Comparison of ENCODE assay signal across 13 mouse cellular contexts in genomic region chr9:101945814-101946213, GRCm38 (mm10).
"Had no signal": no experiment of that assay in that cellular context is flagged by ENCODE, and none has a peak within 500 bp of the region (broad histone marks: within the 10 kb centered on the region; RNA-seq: fewer than 3 reads in every experiment).

No protein-coding gene starts in this region.

- H3K27me3 ChIP-seq: lung, embryonic 15.5 days; neural tube, embryonic 15.5 days had no signal

- H3K4me1 ChIP-seq: lung, embryonic 15.5 days had no signal

- H3K36me3 ChIP-seq: limb, embryonic 12.5 days; lung, embryonic 15.5 days; neural tube, embryonic 15.5 days had no signal

- ATAC-seq: inflammation-experienced regulatory T-cells, adult 6 months had no signal

- H3K4me3 ChIP-seq: limb, embryonic 12.5 days; lung, embryonic 15.5 days; myocyte; neural tube, embryonic 15.5 days had no signal

- H3K9me3 ChIP-seq: limb, embryonic 12.5 days; lung, embryonic 15.5 days; neural tube, embryonic 15.5 days had no signal

- H3K4me2 ChIP-seq: limb, embryonic 12.5 days; lung, embryonic 15.5 days; neural tube, embryonic 15.5 days had no signal

- DNase-seq: kidney, adult 11 months; kidney, postnatal 14 days; lung, postnatal 14 days; midbrain, embryonic 14.5 days; right cerebral cortex, adult 18-20 months; right cerebral cortex, postnatal 25 days; thymus, postnatal 36 days had no signal

- H3K27ac ChIP-seq: limb, embryonic 12.5 days; lung, embryonic 15.5 days; macrophage; neural tube, embryonic 15.5 days had no signal

- H3K9ac ChIP-seq: limb, embryonic 12.5 days; lung, embryonic 15.5 days; neural tube, embryonic 15.5 days had no signal
